Mouse (Mus musculus) cerebellum, postnatal 10 days (tissue): ENCODE measurements around the gene Mllt6.
"Not testable (repeated sequence)": the region's sequence is repeated elsewhere in the genome, so short reads cannot be mapped to it uniquely, and the experiment has no call there.

Source experiments
- DNase-seq, 2 experiments: peaks; one replicate each; pipeline ENCODE4 v3.0.0; 2021; ENCODE audit warnings: mixed read lengths in 2 of 2

Mllt6 gene

DNA sequence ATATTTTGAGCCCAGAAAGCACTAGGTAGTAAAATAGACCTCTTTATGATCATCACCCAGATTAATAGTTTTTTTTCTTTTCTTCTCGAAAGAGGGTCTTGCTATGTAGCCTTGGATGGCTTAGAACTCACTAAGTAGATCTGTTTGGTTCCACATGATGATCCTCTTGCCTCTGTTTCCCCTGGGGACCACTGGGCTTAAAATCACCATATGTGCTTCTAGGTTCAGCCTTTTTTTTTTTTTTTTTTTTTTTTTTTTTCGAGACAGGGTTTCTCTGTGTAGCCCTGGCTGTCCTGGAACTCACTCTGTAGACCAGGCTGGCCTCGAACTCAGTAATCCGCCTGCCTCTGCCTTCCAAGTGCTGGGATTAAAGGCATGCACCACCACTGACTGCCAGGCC is 14.7 kb upstream of the Mllt6 start:
- not testable (repeated sequence) for DNase-seq

DNA sequence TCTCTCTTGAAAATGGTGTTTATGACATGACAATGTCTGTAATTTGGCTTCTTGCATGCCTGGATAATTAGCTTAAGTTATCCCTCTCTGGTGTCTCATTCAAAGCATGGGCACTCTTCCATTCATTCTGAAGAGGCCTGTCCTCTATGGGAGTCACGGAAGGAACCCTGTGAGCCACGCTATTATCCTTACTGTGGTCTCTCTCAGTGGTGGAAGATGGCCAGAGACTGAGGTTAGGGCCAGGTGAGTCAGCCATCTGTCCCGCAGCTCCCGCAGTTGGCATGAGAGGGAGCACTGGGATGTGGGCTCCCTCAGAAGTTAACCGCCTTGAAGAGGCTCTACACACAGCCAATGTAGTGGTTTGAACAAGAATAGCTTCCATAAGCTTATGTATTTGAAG is 12.9 kb upstream of the Mllt6 start:
- DNase-seq: peak; percentile 62 to 68

DNA sequence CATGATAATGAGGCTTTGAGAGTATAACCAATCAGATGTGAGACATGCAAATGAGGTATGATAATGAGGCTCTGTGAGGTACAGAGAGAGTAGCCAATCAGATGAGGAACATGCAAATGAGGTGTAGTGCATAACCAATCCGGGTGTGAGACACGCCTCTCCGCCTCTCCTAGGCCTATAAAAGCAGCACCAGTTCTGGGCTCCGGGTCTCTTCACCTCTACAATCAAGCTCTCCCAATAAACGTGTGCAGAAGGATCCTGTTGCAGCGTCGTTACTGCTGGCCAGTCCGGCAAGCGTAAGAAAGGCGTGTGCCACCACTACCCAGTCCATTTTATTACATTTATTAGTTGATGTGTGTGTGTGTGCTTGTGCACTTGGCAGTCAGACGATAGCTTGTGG is 9.8 kb upstream of the Mllt6 start:
- not testable (repeated sequence) for DNase-seq

DNA sequence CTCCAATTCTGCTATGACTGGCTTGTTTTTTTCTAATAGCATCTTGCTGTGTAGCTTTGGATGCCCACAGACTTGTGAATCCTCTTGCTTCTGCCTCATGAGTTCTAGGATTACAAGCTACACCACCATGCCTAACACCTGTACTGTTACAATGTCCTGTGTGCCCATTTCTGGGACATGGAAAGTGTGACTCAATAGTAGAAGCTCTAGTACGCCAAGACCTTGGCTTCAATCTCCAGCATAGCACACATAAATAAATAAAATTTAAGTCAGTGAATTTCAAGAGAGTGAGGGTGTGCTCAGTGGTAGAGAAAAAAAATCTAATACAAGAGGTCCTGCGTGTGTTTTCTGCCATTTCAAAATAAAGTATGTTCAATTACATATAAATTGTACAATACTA is 9.0 kb upstream of the Mllt6 start:
- DNase-seq: no peak

DNA sequence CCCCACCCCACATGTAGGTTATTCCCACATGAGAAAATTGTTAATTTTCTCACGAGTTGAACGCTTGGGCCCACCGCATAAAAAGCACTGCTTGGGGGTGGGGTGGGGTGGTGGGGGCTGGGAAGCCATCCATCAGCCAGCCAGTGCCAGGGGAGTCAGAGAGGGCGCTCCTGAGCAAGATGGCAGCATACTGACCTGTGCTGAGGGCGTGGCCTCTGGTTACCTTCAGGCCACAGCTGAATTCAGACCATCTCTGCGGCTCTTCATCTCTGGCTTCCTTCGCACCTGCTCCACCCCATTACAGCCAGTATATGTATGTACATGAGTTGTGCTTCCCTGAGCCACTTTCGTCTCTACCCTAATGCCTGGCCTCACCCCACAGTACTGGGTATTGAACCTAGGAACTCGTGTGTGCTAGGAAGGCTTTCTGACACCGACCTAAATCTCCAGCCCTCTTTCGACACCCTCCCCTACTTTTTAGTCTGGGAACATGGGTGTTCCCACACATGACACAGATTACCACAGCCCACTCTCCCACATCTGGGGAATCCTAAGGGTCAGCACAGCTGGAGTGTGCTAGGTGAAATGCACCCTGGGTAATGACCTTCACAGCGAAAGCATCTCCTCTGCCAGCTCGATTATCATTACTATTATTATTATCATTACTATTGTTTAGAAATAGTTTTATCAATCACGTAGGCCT is 6.8 kb upstream of the Mllt6 start:
- DNase-seq: no peak

DNA sequence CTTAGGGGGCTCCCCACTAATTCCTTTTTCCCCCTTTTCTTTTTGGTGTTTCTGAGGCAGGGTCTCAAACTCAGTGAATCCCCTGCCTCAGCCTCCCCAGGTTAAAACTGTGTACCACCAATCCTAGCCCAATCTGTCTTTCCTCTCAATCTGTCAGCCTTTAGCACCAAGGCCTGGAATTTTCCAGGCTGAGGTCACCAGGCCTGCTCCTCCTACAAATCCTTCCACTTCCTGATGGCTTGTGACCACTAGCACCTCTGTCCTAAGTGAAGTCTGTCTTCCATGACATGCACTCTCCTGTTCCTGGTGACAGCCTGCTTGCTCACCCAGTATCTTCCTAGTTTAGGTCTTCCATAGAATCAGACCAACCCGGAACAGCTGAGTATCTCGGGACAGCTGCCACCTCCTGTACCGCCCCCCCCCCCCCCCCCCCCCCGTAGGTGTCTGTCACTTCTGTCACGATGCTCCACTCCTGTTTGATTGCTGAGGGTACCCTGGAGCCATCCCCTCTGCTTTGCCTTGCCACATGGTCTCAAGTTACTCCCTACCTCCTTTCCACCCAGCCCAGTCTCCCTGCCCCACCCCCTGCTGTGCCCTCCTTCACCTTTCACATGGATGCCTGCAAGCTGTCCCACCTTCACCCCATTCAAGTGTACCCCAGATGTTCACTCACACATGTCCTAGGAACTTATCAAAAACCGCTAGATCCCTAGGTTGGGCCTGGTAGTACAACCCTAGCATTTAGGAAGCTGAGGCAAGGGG is 5.8 kb upstream of the Mllt6 start:
- peak; percentile 39 to 50 for DNase-seq

DNA sequence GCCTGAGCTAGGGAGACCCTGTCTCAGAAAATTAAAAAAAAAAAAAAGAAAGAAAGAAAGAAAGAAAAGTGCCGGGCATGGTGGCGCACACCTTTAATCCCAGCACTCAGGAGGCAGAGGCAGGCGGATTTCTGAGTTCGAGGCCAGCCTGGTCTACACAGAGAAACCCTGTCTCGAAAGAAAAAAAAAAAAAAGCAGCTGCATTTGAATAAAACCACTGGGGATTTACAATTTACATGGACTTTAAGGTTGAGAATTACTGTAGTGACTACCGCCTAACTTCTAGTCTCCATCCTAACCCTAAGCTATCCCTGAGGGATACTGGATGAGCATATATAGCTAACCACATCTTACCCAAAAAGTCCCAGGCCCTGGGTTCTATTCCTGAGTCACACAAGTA is 5.2 kb upstream of the Mllt6 start:
- DNase-seq: not testable (repeated sequence)

DNA sequence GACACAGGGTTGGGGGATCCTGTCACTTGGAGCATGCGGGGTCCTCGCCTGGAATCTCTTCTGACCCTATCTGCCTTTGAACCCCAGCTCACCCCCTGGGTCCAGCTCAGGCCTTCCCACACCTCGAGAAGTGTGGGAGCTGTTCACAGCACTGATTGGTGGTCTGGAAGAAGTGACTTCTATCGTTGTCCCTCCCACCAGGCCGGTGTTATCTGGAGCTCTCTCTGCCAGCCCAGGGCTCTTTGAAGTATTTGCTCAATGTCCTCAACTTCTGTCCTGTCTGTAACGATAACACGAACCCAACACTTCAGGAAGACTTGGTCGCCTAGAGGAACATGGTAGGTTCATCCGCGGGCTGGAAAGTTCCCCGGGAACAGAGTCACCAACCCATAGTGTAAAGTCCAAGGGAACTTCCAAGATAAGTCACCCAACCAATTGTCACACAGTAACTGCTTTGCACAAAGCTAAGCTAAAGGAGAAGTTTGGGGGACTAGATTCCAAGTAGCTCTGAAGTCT is 4.4 kb upstream of the Mllt6 start:
- DNase-seq: no peak

DNA sequence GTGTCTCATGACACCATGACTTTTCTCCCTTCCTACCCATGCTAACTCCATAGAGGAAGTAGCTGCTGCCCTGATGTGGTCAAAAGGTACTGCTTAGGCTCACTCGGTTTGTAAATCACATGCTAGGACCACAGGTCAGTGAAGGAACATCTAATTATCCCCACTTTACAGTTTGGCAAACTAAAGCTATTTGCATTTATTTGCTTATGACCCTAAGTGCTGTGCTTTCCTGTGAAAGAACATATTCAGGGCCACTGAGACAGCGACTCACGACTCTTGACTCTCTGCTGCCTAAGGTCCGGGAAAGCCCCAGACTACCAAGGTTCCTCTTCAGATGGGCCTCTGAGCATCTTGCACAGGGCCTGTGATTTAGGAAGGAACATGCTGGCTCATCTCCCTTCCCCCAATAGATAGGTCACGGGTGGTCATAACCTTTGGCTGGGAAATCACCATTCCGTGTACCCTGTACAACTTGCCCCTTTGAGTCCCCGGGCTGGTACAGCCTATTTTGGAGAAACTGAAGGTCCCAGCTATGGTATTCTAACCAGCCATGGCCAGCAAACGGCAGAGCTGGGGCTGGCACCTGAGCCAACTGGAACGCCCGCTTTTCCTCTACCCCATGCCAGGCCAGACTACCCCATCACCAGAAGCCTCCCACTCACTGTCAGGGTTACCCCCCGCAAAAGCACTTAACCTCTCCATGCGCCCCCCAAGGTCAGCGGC is 3.8 kb upstream of the Mllt6 start:
- DNase-seq: peak in 1 of 2 experiments; percentile 52

DNA sequence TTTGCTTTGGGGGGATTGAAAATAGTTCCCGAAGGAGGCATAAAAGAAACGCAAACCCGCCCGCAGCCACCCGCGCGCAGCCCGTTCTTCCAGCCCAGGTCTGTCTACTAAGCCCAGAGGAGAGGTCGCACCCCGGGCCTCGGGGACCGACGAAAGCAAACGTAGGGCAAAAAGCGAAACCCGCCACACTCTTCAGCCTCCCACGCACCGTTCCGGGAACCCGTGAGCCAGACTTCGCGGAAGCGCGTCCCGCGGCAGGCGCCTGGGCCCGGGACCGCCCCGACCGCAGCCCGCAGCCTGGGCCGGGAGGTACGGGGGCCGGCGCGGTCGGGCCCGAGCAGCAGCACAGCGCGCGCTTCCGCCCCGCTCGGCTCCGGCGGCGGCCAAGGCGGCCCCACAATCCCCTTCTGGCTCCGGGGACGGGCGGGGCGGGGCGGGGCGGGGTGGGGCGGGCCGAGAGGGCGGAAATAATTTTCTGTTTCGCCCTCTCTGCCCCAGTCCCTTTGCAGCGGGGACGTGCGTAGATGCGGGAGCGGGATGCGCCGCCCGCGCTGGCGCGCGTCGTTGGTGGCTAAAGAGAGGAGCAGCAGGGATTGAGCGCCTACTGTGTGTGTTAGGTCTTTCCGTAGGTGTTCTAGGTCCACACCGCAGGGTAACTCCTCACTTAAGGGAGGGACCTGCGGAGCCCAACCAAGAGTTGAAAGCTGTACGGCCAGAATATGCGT is 3.1 kb upstream of the Mllt6 start:
- peak; percentile 85 to 88 for DNase-seq

DNA sequence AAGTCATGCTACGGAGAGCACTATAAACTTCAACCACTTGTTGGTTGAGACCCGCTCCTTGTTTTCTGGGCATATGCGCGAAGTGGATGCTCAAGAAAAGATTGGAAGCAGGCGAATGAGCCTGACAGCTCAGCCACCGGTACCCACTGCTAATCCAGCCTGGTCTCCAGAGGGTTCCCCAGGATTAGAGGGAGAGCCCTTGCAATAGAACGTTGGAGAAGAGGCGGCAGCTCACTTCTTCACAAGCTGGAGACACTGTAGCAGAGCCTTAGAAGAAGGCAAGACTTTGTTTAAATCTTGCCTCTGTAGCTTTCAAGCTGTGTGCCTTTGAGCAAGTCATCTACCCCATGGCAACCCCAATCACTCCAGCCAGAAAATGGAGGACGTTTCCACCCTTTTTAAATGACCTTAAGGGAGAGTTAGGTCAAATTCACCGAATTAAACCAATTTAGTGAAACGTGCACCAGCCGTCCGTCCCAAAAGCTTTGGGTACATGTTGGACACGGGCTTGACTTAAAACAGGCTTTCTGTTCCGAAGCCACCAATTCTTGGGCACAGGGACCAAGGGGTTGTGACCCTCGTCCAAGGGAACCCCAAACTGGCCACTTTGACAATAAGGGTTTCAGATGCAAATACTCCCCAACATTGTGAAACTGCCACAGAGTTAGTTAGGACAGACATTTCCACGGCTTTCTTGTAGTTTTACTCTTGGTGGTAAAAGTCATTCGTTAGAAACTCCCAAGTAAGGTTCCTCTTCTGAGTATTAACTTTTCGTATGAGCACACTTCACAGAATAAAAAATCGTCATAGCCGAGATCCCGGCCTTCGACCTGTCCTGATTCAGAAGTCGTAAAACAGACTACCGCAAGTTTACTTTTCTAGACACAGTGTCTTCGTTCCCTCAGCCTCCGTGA is 2.2 kb upstream of the Mllt6 start:
- no peak for DNase-seq

DNA sequence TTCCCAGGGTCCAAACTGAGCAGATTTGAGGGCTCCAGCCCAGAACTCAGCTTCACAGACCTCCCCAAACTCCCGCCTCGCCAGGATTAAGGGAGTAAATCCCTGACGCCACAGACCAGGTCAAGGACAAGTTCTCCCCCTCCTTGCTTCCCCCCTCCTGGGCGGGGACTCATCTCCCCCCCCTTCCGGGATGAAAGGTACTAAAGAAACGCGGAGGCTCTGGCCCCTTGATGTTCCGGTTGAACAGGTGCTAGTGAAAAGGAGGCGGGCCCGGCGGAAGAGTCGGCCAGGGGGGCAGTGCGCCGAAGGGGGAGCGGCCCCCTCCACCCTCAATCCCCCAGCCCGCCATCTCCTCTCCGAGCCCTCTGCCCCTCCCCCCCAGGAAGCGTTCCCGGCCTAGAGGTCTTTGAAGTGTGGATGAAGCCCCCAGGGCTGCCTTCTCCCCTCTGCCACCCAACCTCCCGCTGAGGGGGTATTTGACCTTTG is 1.5 kb upstream of the Mllt6 start:
- peak; percentile 52 to 54 for DNase-seq

DNA sequence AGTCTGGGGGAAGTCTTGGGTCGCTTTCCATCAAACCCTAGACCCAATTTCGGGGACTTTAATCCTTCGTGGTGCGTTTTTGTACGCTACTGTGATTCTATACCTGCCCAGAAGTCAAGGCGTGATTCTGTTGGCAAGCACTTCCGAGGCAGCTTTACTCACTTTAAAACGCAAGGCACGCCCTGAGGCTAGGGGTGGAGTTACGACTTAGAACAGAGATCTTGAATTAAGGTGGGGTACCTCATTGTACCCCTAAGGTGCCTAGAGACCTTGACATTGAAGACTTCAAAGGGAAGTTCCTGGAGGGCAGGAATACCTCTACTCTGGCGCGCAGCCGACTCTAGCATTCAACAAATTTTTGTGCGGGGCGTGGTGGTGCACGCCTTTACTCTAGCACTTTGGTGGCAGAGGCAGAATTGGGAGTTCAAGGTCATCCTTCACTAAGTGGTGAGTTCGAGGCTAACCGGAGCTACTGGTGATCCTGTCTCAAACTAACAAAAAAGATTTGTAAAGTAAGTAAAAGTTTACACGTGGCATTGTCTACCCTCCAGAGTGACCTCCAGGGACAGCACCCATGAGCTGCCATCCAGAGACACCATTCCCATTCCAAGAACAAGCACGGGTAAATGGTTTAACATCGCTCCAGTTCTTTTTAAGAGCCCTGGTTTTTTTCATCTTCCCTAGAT is 864 bp upstream of the Mllt6 start:
- DNase-seq: peak in 1 of 2 experiments; percentile 40

DNA sequence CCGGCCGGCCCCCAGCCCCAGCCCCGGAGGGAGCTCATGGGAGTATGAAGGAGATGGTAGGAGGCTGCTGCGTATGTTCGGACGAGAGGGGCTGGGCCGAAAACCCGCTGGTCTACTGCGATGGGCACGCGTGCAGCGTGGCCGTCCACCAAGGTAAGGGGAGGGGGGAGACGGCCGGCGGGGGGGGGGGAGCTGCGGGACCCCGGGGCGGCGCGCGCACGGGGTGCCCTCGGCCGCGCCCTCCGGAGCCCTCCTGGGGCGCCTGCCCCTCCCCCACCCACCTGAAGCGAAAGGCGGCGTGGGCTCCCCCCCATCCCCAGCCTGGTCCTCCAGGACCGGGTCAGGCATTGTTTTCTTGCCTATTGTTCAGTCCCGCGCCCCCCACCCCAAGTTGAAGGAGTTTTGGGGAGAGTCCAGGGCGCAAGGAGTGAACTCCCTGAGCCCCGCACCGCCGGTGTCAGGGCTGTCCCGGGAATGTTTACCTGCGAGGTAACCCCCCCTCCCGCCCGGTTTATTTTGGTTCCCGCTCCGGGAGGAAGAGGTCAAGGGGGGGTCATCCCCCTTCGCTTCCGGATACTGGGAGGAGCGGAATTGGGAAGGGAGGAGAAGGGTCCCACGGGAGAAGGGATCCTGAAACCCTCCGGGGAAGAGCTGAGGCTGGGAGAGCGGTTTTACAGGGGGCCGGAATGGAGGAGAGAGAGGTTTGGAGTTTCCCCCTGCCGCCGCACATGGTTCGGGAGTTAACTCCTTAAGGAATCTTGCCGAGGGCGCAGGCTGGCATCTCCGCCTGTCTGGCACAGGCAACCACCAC is 519 bp downstream of the Mllt6 start:
- peak; percentile 55 to 65 for DNase-seq

DNA sequence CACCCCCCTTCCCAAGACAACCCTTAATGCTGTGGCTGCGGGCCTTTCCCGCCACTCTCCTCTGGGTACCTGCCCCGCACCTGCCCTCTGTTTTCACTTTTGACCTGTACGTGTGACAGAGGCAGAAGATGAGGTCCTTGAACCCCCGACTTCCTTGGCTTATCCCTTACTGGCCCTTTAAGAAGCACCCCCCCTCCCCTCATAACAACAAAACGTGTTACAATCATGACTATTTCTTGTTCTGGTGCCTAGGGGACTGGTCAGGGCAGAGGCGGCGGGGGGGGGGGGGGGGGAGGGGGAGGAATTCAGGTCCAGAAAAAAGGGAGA is 1.1 kb downstream of the Mllt6 start:
- DNase-seq: no peak

DNA sequence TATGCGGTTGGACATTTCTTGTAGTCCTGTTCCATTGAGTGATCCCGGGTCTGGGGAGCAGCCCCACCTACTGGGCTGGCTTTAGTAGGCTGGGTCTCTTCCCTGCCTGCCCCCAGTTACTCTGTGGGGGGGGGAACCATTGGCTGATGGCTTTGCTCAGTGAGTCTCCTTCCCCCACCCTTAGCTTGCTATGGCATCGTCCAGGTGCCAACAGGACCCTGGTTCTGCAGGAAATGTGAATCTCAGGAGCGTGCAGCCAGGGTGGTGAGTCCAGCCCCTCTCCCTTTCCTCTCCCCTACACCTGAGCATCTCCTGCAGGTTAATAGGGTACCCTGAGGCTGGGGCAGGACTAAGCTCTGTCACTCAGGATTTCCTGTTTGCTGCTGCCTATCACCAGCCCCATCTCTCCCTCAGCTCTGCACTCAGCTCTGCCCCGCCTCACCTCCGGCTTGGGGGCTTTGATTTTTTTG is 1.6 kb downstream of the Mllt6 start:
- peak; percentile 47 to 49 for DNase-seq

DNA sequence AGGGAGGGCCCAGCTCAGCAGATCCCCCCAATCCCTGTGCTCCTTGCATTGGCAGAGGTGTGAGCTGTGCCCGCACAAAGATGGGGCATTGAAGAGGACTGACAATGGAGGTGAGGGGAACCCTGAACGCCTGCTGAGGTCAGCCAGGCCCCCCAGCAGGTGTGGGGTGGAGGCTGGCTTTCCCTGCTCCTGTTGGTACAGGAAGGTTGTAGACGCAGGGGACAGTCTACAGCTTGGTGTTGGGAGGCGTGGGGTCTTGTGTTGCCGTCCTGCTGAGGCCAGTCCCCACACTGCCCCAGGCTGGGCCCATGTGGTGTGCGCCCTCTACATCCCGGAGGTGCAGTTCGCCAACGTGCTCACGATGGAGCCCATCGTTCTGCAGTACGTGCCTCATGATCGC is 2.2 kb downstream of the Mllt6 start:
- no peak for DNase-seq

DNA sequence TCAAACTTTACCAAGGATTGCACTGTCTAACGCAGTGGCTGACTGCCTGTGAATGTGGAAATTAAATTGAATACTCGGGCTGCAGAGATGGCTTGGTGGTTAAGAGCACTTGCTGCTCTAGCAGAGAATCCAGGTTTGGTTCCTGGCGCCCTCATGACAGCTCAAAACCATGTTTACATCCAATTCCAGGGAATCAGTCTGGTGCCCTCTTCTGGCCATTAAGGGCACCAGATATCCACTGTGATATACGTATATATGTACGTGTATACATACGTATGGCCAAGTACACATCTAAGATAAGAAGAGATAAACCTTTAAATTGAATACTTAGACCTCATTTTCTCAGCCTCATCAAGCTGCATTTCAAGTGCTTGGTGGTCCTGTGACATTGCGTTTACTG is 3.0 kb downstream of the Mllt6 start:
- no peak for DNase-seq

DNA sequence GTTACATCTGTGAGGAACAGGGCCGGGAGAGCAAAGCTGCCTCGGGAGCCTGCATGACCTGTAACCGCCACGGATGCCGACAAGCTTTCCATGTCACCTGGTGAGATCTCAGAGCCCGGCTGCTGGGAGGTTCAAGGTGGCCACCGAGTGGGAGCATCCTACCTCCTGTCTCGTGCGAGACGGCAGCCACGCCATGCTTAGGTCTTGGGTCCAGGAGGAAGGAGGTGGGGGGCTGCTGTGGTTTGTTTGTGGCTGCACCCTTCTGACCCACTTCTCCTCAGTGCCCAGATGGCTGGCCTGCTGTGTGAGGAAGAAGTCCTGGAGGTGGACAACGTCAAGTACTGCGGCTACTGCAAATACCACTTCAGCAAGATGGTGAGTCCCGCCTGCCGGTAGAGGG is 3.6 kb downstream of the Mllt6 start:
- DNase-seq: no peak

DNA sequence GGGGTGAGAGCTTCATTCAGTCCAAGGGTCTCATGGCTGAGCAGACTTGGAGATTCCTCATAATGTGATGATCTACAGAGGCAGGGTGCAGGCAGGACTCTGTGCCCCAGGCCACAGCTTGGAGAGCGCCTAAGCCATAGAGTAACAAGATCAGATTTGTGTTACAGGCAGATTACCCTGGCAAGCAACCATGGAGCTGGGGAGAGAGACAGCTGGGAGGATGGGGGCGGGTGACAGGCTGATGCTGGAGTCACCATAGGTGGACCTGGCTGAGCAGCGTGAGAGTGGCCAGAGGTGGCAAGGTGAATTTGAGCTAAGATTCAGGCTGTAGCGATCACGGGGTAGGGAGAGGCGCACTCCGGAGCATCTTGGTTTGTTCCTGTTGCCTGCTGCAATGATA is 4.9 kb downstream of the Mllt6 start:
- no peak for DNase-seq
